Mouse (Mus musculus) CH12.LX (cell line): ENCODE data around the gene Scyl1.

Experiments
- CTCF ChIP-seq, 2 experiments: IDR thresholded peaks in 1 of 2; conservative IDR thresholded peaks in 1 of 2; 2 replicates each; pipeline ENCODE4 v1.5.1; 2011 to 2012; ENCODE audit warnings: low read depth in 2 of 2, low read length in 2 of 2, improper control_type of control experiment in 1 of 2, inconsistent platforms in 1 of 2, mild to moderate bottlenecking in 1 of 2, moderate library complexity in 1 of 2
- MAX ChIP-seq: IDR thresholded peaks from 2 replicates; pipeline ENCODE4 v1.6.1; 2011; ENCODE audit warnings: low read length, improper control_type of control experiment
- NRF1 ChIP-seq: IDR thresholded peaks from 2 replicates; pipeline ENCODE4 v1.6.1; 2014; ENCODE audit warnings: low read depth, mild to moderate bottlenecking, inconsistent platforms, low read length, improper control_type of control experiment, moderate library complexity
- POLR2A ChIP-seq: IDR thresholded peaks from 2 replicates; pipeline ENCODE4 v1.6.1; 2011; ENCODE audit warnings: low read depth, mild to moderate bottlenecking, improper control_type of control experiment, low read length
- TBP ChIP-seq: conservative IDR thresholded peaks from 2 replicates; pipeline ENCODE4 v1.6.1; 2011; ENCODE audit warnings: low read depth, low read length, improper control_type of control experiment

GRCm38 (mm10) chr19:5809712-5810089 lies 38.5 kb upstream of the Scyl1 start:
- no peak for TF ChIP-seq MAX
- no peak for TF ChIP-seq POLR2A
- TF ChIP-seq NRF1: no peak
- TF ChIP-seq TBP: no peak
- TF ChIP-seq CTCF (conservative IDR thresholded peaks at IDR 0.05 in 1 of 2, IDR thresholded peaks at IDR 0.05 in 1 of 2; ENCODE audit: low read depth in 2 of 2, low read length in 2 of 2): no peak
